Mouse (Mus musculus): ENCODE measurements at regions not wholly inside any gene's neighbourhood (a gene's known extent, or its start where the extent isn't known, plus 50 kb on each side); places are given as distances from the start of the nearest gene placed in this dataset.

- no peak overlapping the region for H3K27ac ChIP-seq (replicated peaks in 1 of 2; ENCODE audit: control insufficient read depth in 1 of 2, insufficient read depth in 1 of 2, low read depth in 2 of 2, low read length in 2 of 2)
- H3K27me3 ChIP-seq (ENCODE audit: control insufficient read depth, insufficient read depth, low read length): no peaks in the 10 kb centered on the region
- H3K4me2 ChIP-seq (ENCODE audit: low read length): no peak overlapping the region
- no peak overlapping the region for H3K4me3 ChIP-seq (ENCODE audit: control insufficient read depth in 1 of 2, insufficient read depth in 1 of 2, low read depth in 1 of 2, low read length in 2 of 2)
- no peak for ATAC-seq (ENCODE audit: insufficient number of reproducible peaks, insufficient read depth, low FRiP score, low read depth)
- H3K9me3 ChIP-seq (ENCODE audit: control insufficient read depth, low read length): no peaks in the 10 kb centered on the region
- H3K36me3 ChIP-seq (ENCODE audit: control insufficient read depth, insufficient read depth, low read length): no peaks in the 10 kb centered on the region
- 93% methylated on average over 3 of the region's 3 CpGs for WGBS
- no peak overlapping the region for H3K9ac ChIP-seq (ENCODE audit: low read length)
- no peaks in the 10 kb centered on the region; a peak in 1 of 4 replicates for H3K4me1 ChIP-seq (ENCODE audit: control insufficient read depth in 2 of 2, insufficient read depth in 2 of 2, low read length in 2 of 2)
These were observed 58.7 kb upstream of the Ubash3b start for GRCm38 (mm10) chr9:41220105-41220669.

- Histone ChIP-seq H3K4me3 (ENCODE audit: control insufficient read depth in 1 of 2, insufficient read depth in 1 of 2, low read depth in 1 of 2, low read length in 2 of 2) (no peak overlapping the region), H3K9me3 (ENCODE audit: control insufficient read depth, low read length) (no peaks in the 10 kb centered on the region), H3K9ac (ENCODE audit: low read length) (no peak overlapping the region), H3K4me2 (ENCODE audit: low read length) (no peak overlapping the region), H3K36me3 (ENCODE audit: control insufficient read depth, insufficient read depth, low read length) (no peaks in the 10 kb centered on the region), H3K4me1 (ENCODE audit: control insufficient read depth in 2 of 2, insufficient read depth in 2 of 2, low read length in 2 of 2) (no peaks in the 10 kb centered on the region; a peak in 1 of 4 replicates), H3K27me3 (ENCODE audit: control insufficient read depth, insufficient read depth, low read length) (no peaks in the 10 kb centered on the region), H3K27ac (replicated peaks in 1 of 2; ENCODE audit: control insufficient read depth in 1 of 2, insufficient read depth in 1 of 2, low read depth in 2 of 2, low read length in 2 of 2) (no peak overlapping the region)
- WGBS: 85% methylated on average over 6 of the region's 6 CpGs
- ATAC-seq (ENCODE audit: insufficient number of reproducible peaks, insufficient read depth, low FRiP score, low read depth): no peak
These were observed 57.2 kb upstream of the Ubash3b start for GRCm38 (mm10) chr9:41218702-41219101.

- no peak overlapping the region for H3K4me3 ChIP-seq (ENCODE audit: control insufficient read depth in 1 of 2, insufficient read depth in 1 of 2, low read depth in 1 of 2, low read length in 2 of 2)
- no peak for ATAC-seq (ENCODE audit: insufficient number of reproducible peaks, insufficient read depth, low FRiP score, low read depth)
- no peak overlapping the region for H3K27ac ChIP-seq (replicated peaks in 1 of 2; ENCODE audit: control insufficient read depth in 1 of 2, insufficient read depth in 1 of 2, low read depth in 2 of 2, low read length in 2 of 2)
- no peaks in the 10 kb centered on the region for H3K36me3 ChIP-seq (ENCODE audit: control insufficient read depth, insufficient read depth, low read length)
- WGBS: 69% methylated on average over 3 of the region's 3 CpGs
- H3K27me3 ChIP-seq (ENCODE audit: control insufficient read depth, insufficient read depth, low read length): no peaks in the 10 kb centered on the region
- no peak overlapping the region for H3K4me2 ChIP-seq (ENCODE audit: low read length)
- peaks cover 15% of the 10 kb centered on the region in 2 experiments for H3K4me1 ChIP-seq (ENCODE audit: control insufficient read depth in 2 of 2, insufficient read depth in 2 of 2, low read length in 2 of 2)
- H3K9me3 ChIP-seq (ENCODE audit: control insufficient read depth, low read length): no peaks in the 10 kb centered on the region
- H3K9ac ChIP-seq (ENCODE audit: low read length): no peak overlapping the region
These were observed 54.8 kb upstream of the Ubash3b start for GRCm38 (mm10) chr9:41216248-41216647.

- Histone ChIP-seq H3K4me1 (ENCODE audit: control insufficient read depth in 2 of 2, insufficient read depth in 2 of 2, low read length in 2 of 2) (peaks cover 15% of the 10 kb centered on the region in 2 experiments), H3K27me3 (ENCODE audit: control insufficient read depth, insufficient read depth, low read length) (no peaks in the 10 kb centered on the region), H3K9me3 (ENCODE audit: control insufficient read depth, low read length) (no peaks in the 10 kb centered on the region), H3K36me3 (ENCODE audit: control insufficient read depth, insufficient read depth, low read length) (no peaks in the 10 kb centered on the region), H3K4me3 (ENCODE audit: control insufficient read depth in 1 of 2, insufficient read depth in 1 of 2, low read depth in 1 of 2, low read length in 2 of 2) (no peak overlapping the region), H3K4me2 (ENCODE audit: low read length) (no peak overlapping the region), H3K27ac (replicated peaks in 1 of 2; ENCODE audit: control insufficient read depth in 1 of 2, insufficient read depth in 1 of 2, low read depth in 2 of 2, low read length in 2 of 2) (no peak overlapping the region), H3K9ac (ENCODE audit: low read length) (no peak overlapping the region)
- WGBS: 74% methylated on average over 5 of the region's 5 CpGs
- ATAC-seq (ENCODE audit: insufficient number of reproducible peaks, insufficient read depth, low FRiP score, low read depth): no peak
These were observed 53.5 kb upstream of the Ubash3b start for GRCm38 (mm10) chr9:41215026-41215425.

- no peak for ATAC-seq (ENCODE audit: insufficient number of reproducible peaks, insufficient read depth, low FRiP score, low read depth)
- Histone ChIP-seq H3K27me3 (ENCODE audit: control insufficient read depth, insufficient read depth, low read length) (no peaks in the 10 kb centered on the region), H3K4me1 (ENCODE audit: control insufficient read depth in 2 of 2, insufficient read depth in 2 of 2, low read length in 2 of 2) (peaks cover 15% of the 10 kb centered on the region in 2 experiments), H3K4me2 (ENCODE audit: low read length) (peak overlapping the region; percentile 61), H3K9me3 (ENCODE audit: control insufficient read depth, low read length) (no peaks in the 10 kb centered on the region), H3K36me3 (ENCODE audit: control insufficient read depth, insufficient read depth, low read length) (no peaks in the 10 kb centered on the region), H3K9ac (ENCODE audit: low read length) (peak overlapping the region; percentile 65), H3K4me3 (ENCODE audit: control insufficient read depth in 1 of 2, insufficient read depth in 1 of 2, low read depth in 1 of 2, low read length in 2 of 2) (peak overlapping the region in 1 of 2 experiments; percentile 28; a peak in 2 of 4 replicates), H3K27ac (replicated peaks in 1 of 2; ENCODE audit: control insufficient read depth in 1 of 2, insufficient read depth in 1 of 2, low read depth in 2 of 2, low read length in 2 of 2) (peak overlapping the region; percentile 88 to 91)
- 45% methylated on average over 14 of the region's 14 CpGs for WGBS
These were observed 51.5 kb upstream of the Ubash3b start for GRCm38 (mm10) chr9:41212943-41213529.

- Histone ChIP-seq H3K4me1 (ENCODE audit: control insufficient read depth in 2 of 2, insufficient read depth in 2 of 2, low read length in 2 of 2) (peaks cover 15% of the 10 kb centered on the region in 2 experiments), H3K4me2 (ENCODE audit: low read length) (peak overlapping the region; percentile 61), H3K36me3 (ENCODE audit: control insufficient read depth, insufficient read depth, low read length) (no peaks in the 10 kb centered on the region), H3K9me3 (ENCODE audit: control insufficient read depth, low read length) (no peaks in the 10 kb centered on the region), H3K9ac (ENCODE audit: low read length) (peak overlapping the region; percentile 65), H3K4me3 (ENCODE audit: control insufficient read depth in 1 of 2, insufficient read depth in 1 of 2, low read depth in 1 of 2, low read length in 2 of 2) (peak overlapping the region; percentile 28 to 35), H3K27ac (replicated peaks in 1 of 2; ENCODE audit: control insufficient read depth in 1 of 2, insufficient read depth in 1 of 2, low read depth in 2 of 2, low read length in 2 of 2) (peak overlapping the region; percentile 88 to 91), H3K27me3 (ENCODE audit: control insufficient read depth, insufficient read depth, low read length) (no peaks in the 10 kb centered on the region)
- ATAC-seq (ENCODE audit: insufficient number of reproducible peaks, insufficient read depth, low FRiP score, low read depth): peak; percentile 55
- WGBS: 0% methylated on average over 6 of the region's 7 CpGs
These were observed 50.9 kb upstream of the Ubash3b start for GRCm38 (mm10) chr9:41212303-41212901.

GRCm38 (mm10) chr9:41211865-41212302, 50.4 kb upstream of the Ubash3b start:
- H3K27me3 ChIP-seq (ENCODE audit: control insufficient read depth, insufficient read depth, low read length): no peaks in the 10 kb centered on the region

More at GRCm38 (mm10) chr9:41211865-41212302, 50.4 kb upstream of the Ubash3b start:
- WGBS: 46% methylated on average over 10 of the region's 10 CpGs
- H3K4me2 ChIP-seq (ENCODE audit: low read length): peak overlapping the region; percentile 61
- H3K4me1 ChIP-seq (ENCODE audit: control insufficient read depth in 2 of 2, insufficient read depth in 2 of 2, low read length in 2 of 2): peaks cover 18% of the 10 kb centered on the region in 2 experiments
- H3K36me3 ChIP-seq (ENCODE audit: control insufficient read depth, insufficient read depth, low read length): no peaks in the 10 kb centered on the region
- H3K27ac ChIP-seq (replicated peaks in 1 of 2; ENCODE audit: control insufficient read depth in 1 of 2, insufficient read depth in 1 of 2, low read depth in 2 of 2, low read length in 2 of 2): peak overlapping the region; percentile 88 to 91
- ATAC-seq (ENCODE audit: insufficient number of reproducible peaks, insufficient read depth, low FRiP score, low read depth): no peak
- no peaks in the 10 kb centered on the region for H3K9me3 ChIP-seq (ENCODE audit: control insufficient read depth, low read length)
- H3K4me3 ChIP-seq (ENCODE audit: control insufficient read depth in 1 of 2, insufficient read depth in 1 of 2, low read depth in 1 of 2, low read length in 2 of 2): peak overlapping the region in 1 of 2 experiments; percentile 28; a peak in 2 of 4 replicates
- peak overlapping the region; percentile 65 for H3K9ac ChIP-seq (ENCODE audit: low read length)

Data from heart, embryonic 14.5 days (tissue).